Mouse (Mus musculus): Measurements from ENCODE around the gene 1700049E17Rik2. TPM values are rescaled to one million over a fixed set of nuclear protein-coding genes. Genes with fewer than 3 reads are reported as not detected.
"Not testable (repeated sequence)": the region's sequence is repeated elsewhere in the genome, so short reads cannot be mapped to it uniquely, and the experiment has no call there.

Gene 1700049E17Rik2
- not detected for total RNA-seq (2022)

- not testable (repeated sequence) for DNase-seq (ENCODE audit: low spot score in 2 of 2)
Observed at GRCm38 (mm10) chr14:41572911-41573310, at the start of gene 1700049E17Rik2. TSS of gene 1700049E17Rik2 (plus strand) at chr14:41573211.

GRCm38 (mm10) chr14:41524695-41525094, 48.3 kb upstream of the 1700049E17Rik2 start:
- DNase-seq (ENCODE audit: low spot score in 2 of 2) = not testable (repeated sequence)

- not testable (repeated sequence) for DNase-seq (ENCODE audit: low spot score in 2 of 2)
Observed at GRCm38 (mm10) chr14:41555483-41555882, 17.5 kb upstream of the 1700049E17Rik2 start, which contains the start of gene Gm7970. TSS of gene Gm7970 (minus strand) at chr14:41555583.

- DNase-seq (ENCODE audit: low spot score in 2 of 2) = not testable (repeated sequence)
Observed at GRCm38 (mm10) chr14:41586346-41586745, 13.3 kb downstream of the 1700049E17Rik2 start.

- not testable (repeated sequence) for DNase-seq (ENCODE audit: low spot score in 2 of 2)
Observed at GRCm38 (mm10) chr14:41600935-41601334, 27.9 kb downstream of the 1700049E17Rik2 start.

GRCm38 (mm10) chr14:41610690-41611089, 37.7 kb downstream of the 1700049E17Rik2 start:
- DNase-seq (ENCODE audit: low spot score in 2 of 2) = not testable (repeated sequence)

GRCm38 (mm10) chr14:41622535-41622934, 49.5 kb downstream of the 1700049E17Rik2 start:
- not testable (repeated sequence) for DNase-seq (ENCODE audit: low spot score in 2 of 2)

GRCm38 (mm10) chr14:41624512-41624911, 51.5 kb downstream of the 1700049E17Rik2 start, which contains the start of gene Gm3072:
TSS of gene Gm3072 (minus strand) at chr14:41624612.
- not testable (repeated sequence) for DNase-seq (ENCODE audit: low spot score in 2 of 2)

- not testable (repeated sequence) for DNase-seq (ENCODE audit: low spot score in 2 of 2)
Observed at GRCm38 (mm10) chr14:41630144-41630543, 57.1 kb downstream of the 1700049E17Rik2 start.

Other genes starting within 250 kb of the 1700049E17Rik2 start
- not detected for gene Gm5798, start 224.6 kb upstream of the 1700049E17Rik2 start, total RNA-seq (2022)
- not detected for gene Gm7945, start 186.8 kb upstream of the 1700049E17Rik2 start, total RNA-seq (2022)
- gene Gm6482, start 164.9 kb upstream of the 1700049E17Rik2 start, total RNA-seq (2022) = not detected
- not detected for gene Gm7954, start 119.7 kb upstream of the 1700049E17Rik2 start, total RNA-seq (2022)
- gene Gm3486, start 83.7 kb upstream of the 1700049E17Rik2 start, total RNA-seq (2022) = under 1 TPM in 1 of 4 experiments, not detected in 3; 0.45 TPM
- gene Gm7970, start 17.6 kb upstream of the 1700049E17Rik2 start, total RNA-seq (2022) = not detected
- not detected for gene Gm3072, start 51.4 kb downstream of the 1700049E17Rik2 start, total RNA-seq (2022)
- not detected for gene Gm3676, start 73.3 kb downstream of the 1700049E17Rik2 start, total RNA-seq (2022)
- gene Gm8068, start 128.7 kb downstream of the 1700049E17Rik2 start, total RNA-seq (2022) = not detected
- not detected for gene Gm7929, start 177.4 kb downstream of the 1700049E17Rik2 start, total RNA-seq (2022)
- gene Gm47189, start 199.2 kb downstream of the 1700049E17Rik2 start, total RNA-seq (2022) = not detected

All from layer of hippocampus, adult 8-10 months (tissue).